In the genomic region with DNA sequence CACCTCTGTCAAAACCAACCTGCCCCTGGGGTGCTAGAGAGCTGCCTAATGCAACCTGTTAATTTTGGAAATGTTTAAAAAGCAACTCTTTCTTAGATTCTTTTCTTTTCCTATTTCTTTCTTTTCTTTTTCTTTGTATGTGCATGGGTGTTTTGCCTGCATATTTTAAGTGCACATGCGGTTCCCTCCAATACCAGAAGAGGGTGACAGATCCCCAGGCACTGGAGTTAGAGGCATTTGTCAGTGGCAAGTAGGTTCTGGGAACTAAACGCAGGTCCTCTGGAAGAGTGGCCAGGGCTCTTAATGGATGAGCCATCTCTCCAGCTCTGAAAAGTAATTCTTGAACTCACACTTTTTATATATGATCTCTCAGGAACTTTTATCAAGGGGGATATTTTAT, we compare ENCODE assay signal across 24 mouse cellular contexts.
A peak's percentile ranks its signal among the peaks of the same experiment; 100 is the strongest.
DNase-seq lines count a peak whose midpoint lies in the region; ATAC-seq and TF ChIP-seq lines count a peak whose summit lies in the region.
"Had no signal": no experiment of that assay in that cellular context is flagged by ENCODE, and none has a peak within 500 bp of the region (broad histone marks: within the 10 kb centered on the region; RNA-seq: fewer than 3 reads in every experiment).

No protein-coding gene starts in this region.

- TF ChIP-seq POLR2A in CH12.LX (IDR thresholded peaks at IDR 0.05; ENCODE audit: low read depth, low read length), result no peak

- no peak for ATAC-seq in Patski
- ATAC-seq: forebrain, embryonic 15.5 days; hindbrain, postnatal 0 days had no signal

- no peaks in the 10 kb centered on the region for H3K9me3 ChIP-seq in CH12.LX (replicated peaks; ENCODE audit: low read length)
- H3K9me3 ChIP-seq: embryonic facial prominence, embryonic 10.5 days; forebrain, embryonic 15.5 days; heart, embryonic 15.5 days; hindbrain, embryonic 10.5 days; limb, embryonic 13.5 days; liver, embryonic 13.5 days; neural tube, embryonic 15.5 days had no signal

- no peaks in the 10 kb centered on the region for H3K4me1 ChIP-seq in CH12.LX (ENCODE audit: control insufficient read depth in 1 of 2, insufficient read depth in 2 of 2)
- H3K4me1 ChIP-seq: embryonic facial prominence, embryonic 10.5 days; forebrain, embryonic 15.5 days; heart, embryonic 15.5 days; hindbrain, embryonic 10.5 days; liver, embryonic 13.5 days; neural tube, embryonic 15.5 days had no signal

- dilution Hi-C loops in CH12.LX (cut with MboI; ENCODE audit: extremely low pct_ligation_motif_present, extremely low pct_unique_long_range_greater_than_20kb, low sequenced_read_pairs), result no loop called here

- H3K9ac ChIP-seq in CH12.LX (ENCODE audit: insufficient read depth, low read depth), result no peak overlapping the region
- H3K9ac ChIP-seq: forebrain, embryonic 15.5 days; heart, embryonic 15.5 days; limb, embryonic 13.5 days; liver, embryonic 13.5 days; neural tube, embryonic 15.5 days had no signal

- no peak overlapping the region for H3K4me3 ChIP-seq in layer of hippocampus, adult 2 months
- no peak overlapping the region for H3K4me3 ChIP-seq in CH12.LX (replicated peaks in 1 of 3; ENCODE audit: low read depth in 2 of 3, low read length in 2 of 3, poor library complexity in 1 of 3)
- H3K4me3 ChIP-seq: embryonic facial prominence, embryonic 10.5 days; forebrain, embryonic 15.5 days; heart, embryonic 15.5 days; hindbrain, embryonic 10.5 days; limb, embryonic 13.5 days; liver, embryonic 13.5 days; neural tube, embryonic 15.5 days had no signal

- in situ Hi-C loops in CH12.LX (cut with MboI; ENCODE audit: low pct_ligation_motif_present, low pct_unique_long_range_greater_than_20kb, low sequenced_read_pairs), result no loop called here
- in situ Hi-C loops in Patski (cut with MboI; ENCODE audit: low pct_unique_long_range_greater_than_20kb), result no loop called here

- no peak overlapping the region for H3K27ac ChIP-seq in layer of hippocampus, adult 2 months
- H3K27ac ChIP-seq in CH12.LX (ENCODE audit: insufficient read depth, low read depth), result no peak overlapping the region
- H3K27ac ChIP-seq: embryonic facial prominence, embryonic 10.5 days; forebrain, embryonic 15.5 days; heart, embryonic 15.5 days; hindbrain, embryonic 10.5 days; hindbrain, postnatal 0 days; limb, embryonic 13.5 days; liver, embryonic 13.5 days; neural tube, embryonic 15.5 days had no signal

- H3K27me3 ChIP-seq in CH12.LX (replicated peaks) (no peaks in the 10 kb centered on the region), Patski (no peaks in the 10 kb centered on the region)
- H3K27me3 ChIP-seq: forebrain, embryonic 15.5 days; heart, embryonic 15.5 days; limb, embryonic 13.5 days; liver, embryonic 13.5 days; neural tube, embryonic 15.5 days had no signal

- peak; percentile 48 for TF ChIP-seq CTCF in layer of hippocampus, adult 2 months (conservative IDR thresholded peaks at IDR 0.05)
- TF ChIP-seq CTCF in CH12.LX (conservative IDR thresholded peaks at IDR 0.05 in 1 of 2, IDR thresholded peaks at IDR 0.05 in 1 of 2; ENCODE audit: low read depth in 2 of 2, low read length in 2 of 2), result peak in 1 of 2 experiments; percentile 10; a peak in 1 of 4 replicates
- TF ChIP-seq CTCF in Patski (IDR thresholded peaks at IDR 0.05), result peak; percentile 35

- H3K79me2 ChIP-seq in CH12.LX (replicated peaks; ENCODE audit: control insufficient read depth, extremely low read depth, insufficient read depth, poor library complexity, severe bottlenecking), result no peaks in the 10 kb centered on the region

- no peak overlapping the region for H3K4me2 ChIP-seq in CH12.LX (ENCODE audit: insufficient read depth, low read depth, poor library complexity, severe bottlenecking)
- H3K4me2 ChIP-seq: forebrain, embryonic 15.5 days; heart, embryonic 15.5 days; limb, embryonic 13.5 days; liver, embryonic 13.5 days; midbrain, embryonic 11.5 days; neural tube, embryonic 15.5 days had no signal

- POLR2A ChIA-PET in Patski (lab: Charles Lee), result no interaction called here

- no peak for TF ChIP-seq EP300 in CH12.LX (IDR thresholded peaks at IDR 0.05; ENCODE audit: low read length)

- no peaks in the 10 kb centered on the region for H3K36me3 ChIP-seq in CH12.LX (replicated peaks in 1 of 2; ENCODE audit: control insufficient read depth in 1 of 2, insufficient read depth in 1 of 2, low read length in 1 of 2)
- H3K36me3 ChIP-seq: embryonic facial prominence, embryonic 10.5 days; forebrain, embryonic 15.5 days; heart, embryonic 15.5 days; hindbrain, embryonic 10.5 days; limb, embryonic 13.5 days; liver, embryonic 13.5 days; neural tube, embryonic 15.5 days had no signal

- DNase-seq in heart, adult 11 months, result peak; percentile 62
- no peak for DNase-seq in heart, adult 8-10 months (ENCODE audit: low spot score)
- no peak for DNase-seq in layer of hippocampus, adult 2 months (ENCODE audit: low spot score in 2 of 2)
- DNase-seq in layer of hippocampus, adult 9-11 months, result no peak
- DNase-seq in CH12.LX (ENCODE audit: extremely low read depth) (no peak), Patski (ENCODE audit: low read depth, low spot score) (no peak)
- no peak for DNase-seq in frontal cortex, postnatal 10 days (ENCODE audit: low spot score in 2 of 2)
- DNase-seq in adrenal gland, postnatal 14 days, result no peak
- DNase-seq: cerebellum, adult 11-12 months; cerebellum, postnatal 10 days; gastrocnemius, postnatal 14 days; kidney, adult 18-20 months; kidney, postnatal 10 days; layer of hippocampus, postnatal 36 days; liver, embryonic 13.5 days; right cerebral cortex, adult 18-20 months had no signal

- CTCF ChIA-PET in Patski (lab: Charles Lee), result interaction anchor here (1.3 kb wide), 1 partner anchor 41 kb away, joined by 3 read pairs; no protein-coding TSS in a partner anchor

- peak; percentile 14 for TF ChIP-seq RAD21 in CH12.LX (IDR thresholded peaks at IDR 0.05; ENCODE audit: low read depth, low read length)

TF ChIP-seq in CH12.LX, 34 proteins besides CTCF, POLR2A, EP300 and RAD21:
- TF ChIP-seq POLR2AphosphoS2 (IDR thresholded peaks at IDR 0.05; ENCODE audit: low read depth, low read length), result no peak
- TF ChIP-seq CHD2 (IDR thresholded peaks at IDR 0.05; ENCODE audit: low read length), result no peak
- TF ChIP-seq MAX (IDR thresholded peaks at IDR 0.05; ENCODE audit: low read length), result no peak
- TF ChIP-seq MEF2A (IDR thresholded peaks at IDR 0.05; ENCODE audit: borderline replicate concordance, low read depth, low read length), result no peak
- TF ChIP-seq ZNF384 (IDR thresholded peaks at IDR 0.05; ENCODE audit: low read depth, low read length), result no peak
- no peak for TF ChIP-seq UBTF (IDR thresholded peaks at IDR 0.05; ENCODE audit: low read depth, low read length)
- TF ChIP-seq E2F4 (IDR thresholded peaks at IDR 0.05; ENCODE audit: insufficient replicate concordance, low read depth, low read length), result no peak
- no peak for TF ChIP-seq TBP (conservative IDR thresholded peaks at IDR 0.05; ENCODE audit: low read depth, low read length)
TF ChIP-seq in CH12.LX: peak in this region for 0.
